Mouse (Mus musculus) CH12.LX (cell line): ENCODE data around the gene B4galnt3. TPM values are rescaled to one million over a fixed set of nuclear protein-coding genes. Genes with fewer than 3 reads are reported as not detected.

Experiments
- DNase-seq: peaks from one replicate; pipeline ENCODE4 v3.0.0-alpha.2; 2013; ENCODE audit errors: extremely low read depth
- H3K27ac ChIP-seq: 2 replicates; pipeline ENCODE4 v1.5.1; 2012; ENCODE audit warnings: low read depth, mild to moderate bottlenecking, control low read depth, moderate library complexity; ENCODE audit not compliant: insufficient read depth
- H3K27me3 ChIP-seq: replicated peaks from 2 replicates; pipeline ENCODE3; 2012; ENCODE audit warnings: inconsistent platforms
- H3K36me3 ChIP-seq, 2 experiments: replicated peaks in 1 of 2; 2 replicates each; pipeline versions ENCODE3 to v1.6.1; 2012; ENCODE audit warnings: inconsistent platforms in 1 of 2, low read length in 1 of 2, mild to moderate bottlenecking in 1 of 2, mixed read lengths in 1 of 2, moderate library complexity in 1 of 2; ENCODE audit not compliant: control insufficient read depth in 1 of 2, insufficient read depth in 1 of 2
- H3K4me1 ChIP-seq, 2 experiments: 2 replicates each; pipeline ENCODE4 v1.6.1; 2012; ENCODE audit warnings: inconsistent platforms in 1 of 2, moderate library complexity in 1 of 2; ENCODE audit not compliant: insufficient read depth in 2 of 2, control insufficient read depth in 1 of 2
- H3K4me2 ChIP-seq: 2 replicates; pipeline ENCODE4 v1.6.1; 2012; ENCODE audit warnings: low read depth, mild to moderate bottlenecking, control low read depth; ENCODE audit not compliant: poor library complexity, insufficient read depth, severe bottlenecking
- H3K4me3 ChIP-seq, 3 experiments: fragments of 150-350 bp in 1 of 3; sonication (generic) in 1 of 3; replicated peaks in 1 of 3; 2 replicates each; pipeline versions ENCODE3 to v1.5.1; 2011 to 2012; ENCODE audit warnings: low read depth in 2 of 3, low read length in 2 of 3, mild to moderate bottlenecking in 2 of 3, moderate library complexity in 2 of 3, control low read depth in 1 of 3, improper control_type of control experiment in 1 of 3, inconsistent platforms in 1 of 3, mixed read lengths in 1 of 3; ENCODE audit not compliant: poor library complexity in 1 of 3
- H3K79me2 ChIP-seq: replicated peaks from 2 replicates; pipeline ENCODE4 v1.6.1; 2012; ENCODE audit warnings: mild to moderate bottlenecking, moderate library complexity; ENCODE audit not compliant: control insufficient read depth, poor library complexity, insufficient read depth, severe bottlenecking; ENCODE audit errors: extremely low read depth
- H3K9ac ChIP-seq: 2 replicates; pipeline ENCODE4 v1.6.1; 2012; ENCODE audit warnings: low read depth, mild to moderate bottlenecking, control low read depth, moderate library complexity; ENCODE audit not compliant: insufficient read depth
- H3K9me3 ChIP-seq: replicated peaks from 2 replicates; pipeline ENCODE3; 2012; ENCODE audit warnings: low read length, inconsistent platforms, mixed read lengths
- BHLHE40 ChIP-seq: IDR thresholded peaks from 2 replicates; pipeline ENCODE4 v1.6.1; 2011; ENCODE audit warnings: mild to moderate bottlenecking, low read depth, low read length, improper control_type of control experiment
- CHD1 ChIP-seq: IDR thresholded peaks from 2 replicates; pipeline ENCODE4 v1.6.1; 2012; ENCODE audit warnings: low read depth, low read length, improper control_type of control experiment, inconsistent platforms
- E2F4 ChIP-seq: IDR thresholded peaks from 2 replicates; pipeline ENCODE4 v1.6.1; 2011; ENCODE audit warnings: low read depth, low read length, improper control_type of control experiment; ENCODE audit not compliant: insufficient replicate concordance
- ELF1 ChIP-seq: IDR thresholded peaks from 2 replicates; pipeline ENCODE4 v1.6.1; 2014; ENCODE audit warnings: low read depth, mild to moderate bottlenecking, inconsistent platforms, low read length, improper control_type of control experiment
- ETS1 ChIP-seq: conservative IDR thresholded peaks from 2 replicates; pipeline ENCODE4 v1.6.1; 2012; ENCODE audit warnings: low read depth, mild to moderate bottlenecking, inconsistent platforms, low read length, improper control_type of control experiment, moderate library complexity
- GABPA ChIP-seq: IDR thresholded peaks from 2 replicates; pipeline ENCODE4 v1.6.1; 2012; ENCODE audit warnings: low read depth, low read length, improper control_type of control experiment, inconsistent platforms; ENCODE audit not compliant: insufficient replicate concordance
- IRF4 ChIP-seq: IDR thresholded peaks from 2 replicates; pipeline ENCODE4 v1.6.1; 2014; ENCODE audit warnings: low read depth, mild to moderate bottlenecking, inconsistent platforms, low read length, improper control_type of control experiment
- JUN ChIP-seq: IDR thresholded peaks from 2 replicates; pipeline ENCODE4 v1.6.1; 2011; ENCODE audit warnings: low read depth, mild to moderate bottlenecking, low read length, improper control_type of control experiment, moderate library complexity; ENCODE audit not compliant: insufficient read depth
- JUND ChIP-seq: conservative IDR thresholded peaks from 2 replicates; pipeline ENCODE4 v1.6.1; 2011; ENCODE audit warnings: low read depth, low read length, improper control_type of control experiment
- KAT2A ChIP-seq: IDR thresholded peaks from 2 replicates; pipeline ENCODE4 v1.6.1; 2012; ENCODE audit warnings: low read length, improper control_type of control experiment, inconsistent platforms; ENCODE audit not compliant: insufficient replicate concordance
- MAFK ChIP-seq: IDR thresholded peaks from 2 replicates; pipeline ENCODE4 v1.6.1; 2011; ENCODE audit warnings: low read length, improper control_type of control experiment; ENCODE audit not compliant: insufficient replicate concordance
- MAX ChIP-seq: IDR thresholded peaks from 2 replicates; pipeline ENCODE4 v1.6.1; 2011; ENCODE audit warnings: low read length, improper control_type of control experiment
- MAZ ChIP-seq: IDR thresholded peaks from 2 replicates; pipeline ENCODE4 v1.6.1; 2012; ENCODE audit warnings: low read depth, mild to moderate bottlenecking, inconsistent platforms, low read length, improper control_type of control experiment, moderate library complexity
- MEF2A ChIP-seq: IDR thresholded peaks from 2 replicates; pipeline ENCODE4 v1.6.1; 2014; ENCODE audit warnings: low read depth, mild to moderate bottlenecking, inconsistent platforms, low read length, improper control_type of control experiment, borderline replicate concordance
- MXI1 ChIP-seq: IDR thresholded peaks from 2 replicates; pipeline ENCODE4 v1.6.1; 2011; ENCODE audit warnings: mild to moderate bottlenecking, low read depth, low read length, improper control_type of control experiment
- NELFE ChIP-seq: IDR thresholded peaks from 2 replicates; pipeline ENCODE4 v1.6.1; 2011; ENCODE audit warnings: low read depth, low read length, improper control_type of control experiment
- NRF1 ChIP-seq: IDR thresholded peaks from 2 replicates; pipeline ENCODE4 v1.6.1; 2014; ENCODE audit warnings: low read depth, mild to moderate bottlenecking, inconsistent platforms, low read length, improper control_type of control experiment, moderate library complexity
- POLR2AphosphoS2 ChIP-seq: IDR thresholded peaks from 2 replicates; pipeline ENCODE4 v1.6.1; 2011; ENCODE audit warnings: low read depth, low read length, improper control_type of control experiment
- RAD21 ChIP-seq: IDR thresholded peaks from 2 replicates; pipeline ENCODE4 v1.6.1; 2011; ENCODE audit warnings: low read depth, mild to moderate bottlenecking, low read length, improper control_type of control experiment, moderate library complexity
- TBP ChIP-seq: conservative IDR thresholded peaks from 2 replicates; pipeline ENCODE4 v1.6.1; 2011; ENCODE audit warnings: low read depth, low read length, improper control_type of control experiment
- TCF12 ChIP-seq: IDR thresholded peaks from 2 replicates; pipeline ENCODE4 v1.6.1; 2014; ENCODE audit warnings: low read depth, mild to moderate bottlenecking, inconsistent platforms, low read length, improper control_type of control experiment
- USF2 ChIP-seq: conservative IDR thresholded peaks from 2 replicates; pipeline ENCODE4 v1.6.1; 2011; ENCODE audit warnings: low read depth, low read length, improper control_type of control experiment
- ZC3H11A ChIP-seq: IDR thresholded peaks from 2 replicates; pipeline ENCODE4 v1.6.1; 2012; ENCODE audit warnings: low read depth, mild to moderate bottlenecking, inconsistent platforms, low read length, improper control_type of control experiment
- ZNF384 ChIP-seq: IDR thresholded peaks from 2 replicates; pipeline ENCODE4 v1.6.1; 2012; ENCODE audit warnings: low read depth, low read length, improper control_type of control experiment, inconsistent platforms
- dilution Hi-C: fragments of 300-500 bp; cut with MboI; formaldehyde crosslinking; loops from 2 replicates; pipeline ENCODE4 v1.14.3; 2020; ENCODE audit warnings: low sequenced_read_pairs; ENCODE audit not compliant: extremely low pct_unique_long_range_greater_than_20kb, extremely low pct_ligation_motif_present
- in situ Hi-C: fragments of 300-500 bp; cut with MboI; formaldehyde crosslinking; loops from 3 replicates; pipeline ENCODE4 v1.14.3; 2019; ENCODE audit warnings: low sequenced_read_pairs, low pct_ligation_motif_present, low pct_unique_long_range_greater_than_20kb, mixed read lengths
- polyA plus RNA-seq: library from polyadenylated mRNA; unstranded; fragments of >175 nt; gene quantifications from 2 replicates; pipeline ENCODE4 v1.2.1, GENCODE M21; 2012; ENCODE audit warnings: low read depth; ENCODE audit not compliant: insufficient read length
- total RNA-seq, 2 experiments: library from RNA; depleted of rRNA; stranded (reverse); fragments of 300-350 nt in 1 of 2; fragments of >200 nt in 1 of 2; gene quantifications; 2 replicates each; pipeline ENCODE4 v1.2.3; 2012 to 2014

B4galnt3 gene
- total and polyA plus RNA-seq, 3 experiments, result 0.21 to 0.47 (median 0.44) TPM

- Histone ChIP-seq H3K79me2 (no peaks in the 10 kb centered on the region), H3K27ac (no peak overlapping the region), H3K4me3 (no peak overlapping the region), H3K4me2 (no peak overlapping the region), H3K9me3 (no peaks in the 10 kb centered on the region), H3K9ac (no peak overlapping the region), H3K36me3 (peaks cover 0 to 3% of the 10 kb centered on the region in 2 experiments), H3K4me1 (peaks cover 20 to 64% of the 10 kb centered on the region in 2 experiments), H3K27me3 (no peaks in the 10 kb centered on the region)
- dilution Hi-C loops, result no loop called here
- TF ChIP-seq GABPA (no peak), TCF12 (no peak), NELFE (no peak), MEF2A (no peak), JUND (no peak), USF2 (no peak)
- no peak for DNase-seq
- in situ Hi-C loops, result no loop called here
Measured at GRCm38 (mm10) chr6:120202406-120202805, 92.0 kb downstream of the B4galnt3 start.

GRCm38 (mm10) chr6:120201956-120202355 is 92.4 kb downstream of the B4galnt3 start:
- Histone ChIP-seq H3K4me1 (peaks cover 16 to 62% of the 10 kb centered on the region in 2 experiments), H3K36me3 (peaks cover 0 to 3% of the 10 kb centered on the region in 2 experiments), H3K27me3 (no peaks in the 10 kb centered on the region), H3K4me3 (no peak overlapping the region), H3K4me2 (no peak overlapping the region), H3K9me3 (no peaks in the 10 kb centered on the region), H3K79me2 (no peaks in the 10 kb centered on the region), H3K27ac (no peak overlapping the region), H3K9ac (no peak overlapping the region)
- in situ Hi-C loops, result no loop called here
- dilution Hi-C loops, result no loop called here
- no peak for TF ChIP-seq RAD21
- 0 out of 2 replicates have a peak, but pooled peaks have one; percentile 13 for TF ChIP-seq TBP
- no peak for DNase-seq

GRCm38 (mm10) chr6:120199638-120200394 is 94.5 kb downstream of the B4galnt3 start:
- Histone ChIP-seq H3K4me2 (no peak overlapping the region), H3K4me3 (no peak overlapping the region), H3K27ac (no peak overlapping the region), H3K9ac (no peak overlapping the region), H3K79me2 (no peaks in the 10 kb centered on the region), H3K36me3 (peaks cover 0 to 3% of the 10 kb centered on the region in 2 experiments), H3K9me3 (no peaks in the 10 kb centered on the region), H3K27me3 (no peaks in the 10 kb centered on the region), H3K4me1 (peaks cover 6 to 45% of the 10 kb centered on the region in 2 experiments)
- DNase-seq, result no peak
- in situ Hi-C loops, result loop anchor here (10.0 kb wide), 3 partner anchors 285 to 715 kb away; no protein-coding TSS in a partner anchor
- dilution Hi-C loops, result no loop called here
- TF ChIP-seq ZNF384 (no peak), ZC3H11A (no peak), MAX (no peak), BHLHE40 (no peak), ELF1 (no peak), NELFE (no peak), MAFK (no peak), MAZ (no peak), NRF1 (no peak), E2F4 (no peak), IRF4 (no peak), POLR2AphosphoS2 (no peak), KAT2A (no peak), ETS1 (no peak), CHD1 (no peak), MXI1 (no peak), JUN (no peak)
